ENCODE assay signal across 5 mouse cellular contexts in the genomic region with DNA sequence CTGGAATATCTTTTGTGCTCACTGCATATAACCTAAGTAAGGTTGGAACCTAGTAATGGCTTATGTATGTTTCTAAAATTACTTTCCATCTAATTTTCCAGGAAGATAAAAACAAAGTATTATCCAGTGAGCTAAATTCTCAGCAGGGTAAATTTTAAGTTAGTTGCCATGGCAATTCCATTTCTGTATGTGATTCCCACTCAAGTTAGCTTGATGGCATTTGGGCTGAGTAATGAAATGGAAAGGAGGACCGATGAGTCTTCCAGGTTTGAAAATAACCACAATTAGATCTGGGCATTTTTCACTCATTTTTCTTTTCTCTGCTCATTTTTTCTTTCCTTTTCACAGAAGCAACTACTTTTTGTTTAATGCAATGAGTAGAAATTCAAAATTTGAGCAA.
"Had no signal": no experiment of that assay in that cellular context is flagged by ENCODE, and none has a peak within 500 bp of the region (broad histone marks: within the 10 kb centered on the region; RNA-seq: fewer than 3 reads in every experiment).

No protein-coding gene starts in this region.

- DNase-seq: kidney, adult 8-10 months; kidney, postnatal 25 days; lung, adult 2 months; lung, postnatal 36 days; thymus, postnatal 36 days had no signal
